Mouse (Mus musculus) cerebellum, postnatal 25 days (tissue): ENCODE data around the gene Dusp18.

Experiments used
- DNase-seq, 2 experiments: peaks; one replicate each; pipeline ENCODE4 v3.0.0; 2021; ENCODE audit warnings: mixed read lengths in 2 of 2

Dusp18 gene

GRCm38 (mm10) chr11:3931511-3932211 lies 36.6 kb downstream of the Dusp18 start, which contains the start of gene Tcn2:
Gene Tcn2, minus strand, starts transcription at chr11:3932159.
- DNase-seq, result peak; percentile 45 to 66

GRCm38 (mm10) chr11:3933756-3934285 lies 38.8 kb downstream of the Dusp18 start:
- no peak for DNase-seq

GRCm38 (mm10) chr11:3935135-3935534 lies 40.1 kb downstream of the Dusp18 start:
- DNase-seq, result no peak

- DNase-seq, result no peak
Observed at GRCm38 (mm10) chr11:3936318-3936717, 41.3 kb downstream of the Dusp18 start.

DNA sequence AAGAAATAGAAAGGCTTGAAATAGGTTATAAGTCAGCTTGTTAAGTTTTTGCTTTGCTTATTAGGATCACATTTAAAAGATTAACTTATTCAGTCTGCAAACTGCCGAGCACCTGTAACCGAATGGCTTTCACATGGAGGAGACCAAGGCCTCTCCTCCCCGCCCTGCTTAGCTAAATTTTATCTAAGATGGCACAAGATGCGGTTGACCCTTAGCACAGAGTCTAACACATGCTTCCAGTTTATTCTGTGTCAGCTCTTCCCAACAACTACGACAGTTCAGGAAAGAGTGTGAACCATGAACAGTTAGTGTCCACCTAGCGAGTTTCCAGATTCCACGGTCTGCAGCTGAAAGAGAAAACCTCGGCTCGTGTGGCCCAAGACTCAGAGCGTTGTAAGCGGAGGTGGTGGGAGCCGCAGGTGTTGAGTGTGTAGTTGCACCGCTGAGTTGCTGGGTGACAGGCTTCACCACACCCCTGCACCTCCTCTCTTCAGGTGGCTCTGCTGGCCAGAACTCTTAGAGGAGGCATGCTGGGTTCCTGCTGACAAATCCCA lies 42.4 kb downstream of the Dusp18 start:
- no peak for DNase-seq

GRCm38 (mm10) chr11:3941371-3941770 lies 46.3 kb downstream of the Dusp18 start:
- no peak for DNase-seq

GRCm38 (mm10) chr11:3946386-3946785 lies 51.3 kb downstream of the Dusp18 start:
- DNase-seq, result no peak
